Mouse (Mus musculus): ENCODE data around the gene 4921524J17Rik.
A peak's percentile ranks its signal among the peaks of the same experiment; 100 is the strongest.

Gene 4921524J17Rik

DNA sequence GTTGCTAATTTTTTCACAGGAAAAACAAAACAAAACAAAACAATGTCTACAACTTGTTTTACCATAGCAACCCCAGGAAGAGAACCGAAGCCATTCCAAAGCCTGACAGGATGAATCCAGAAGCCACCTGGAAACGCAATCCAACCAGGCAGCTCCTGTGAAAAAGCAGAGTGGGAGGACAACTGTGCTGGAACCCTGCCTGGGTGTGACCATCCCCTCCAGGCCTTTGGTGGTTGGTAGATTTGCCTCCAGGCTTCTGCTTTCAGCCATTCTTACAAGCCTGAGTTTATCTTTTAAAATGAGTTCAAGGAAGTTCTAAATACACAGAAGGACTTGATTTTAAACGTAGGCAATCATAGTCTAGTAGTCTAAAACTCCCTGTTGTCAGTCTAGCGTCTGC is 50.7 kb downstream of the 4921524J17Rik start:
- no peak for DNase-seq (ENCODE audit: extremely low read depth, low read depth)

DNA sequence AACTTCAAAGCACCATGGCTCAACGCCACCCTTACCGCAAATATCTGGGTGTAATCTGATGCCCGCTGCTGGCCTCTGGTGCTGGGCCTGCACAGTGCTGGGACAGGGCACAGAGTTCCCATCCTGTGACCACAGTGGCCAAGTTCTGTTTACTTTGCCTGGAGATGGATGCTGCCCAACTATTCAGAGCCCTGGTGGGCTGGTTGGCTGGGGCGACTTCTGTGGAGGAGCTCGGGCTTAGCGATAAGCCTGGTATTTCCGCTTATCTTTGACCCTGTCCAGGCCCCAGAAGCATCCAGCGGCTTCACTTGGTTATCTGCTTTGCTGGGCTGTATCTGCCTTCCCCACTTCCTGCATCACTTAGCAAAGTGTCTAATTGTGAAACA is 51.8 kb downstream of the 4921524J17Rik start:
- DNase-seq (ENCODE audit: extremely low read depth, low read depth), result peak; percentile 95

DNA sequence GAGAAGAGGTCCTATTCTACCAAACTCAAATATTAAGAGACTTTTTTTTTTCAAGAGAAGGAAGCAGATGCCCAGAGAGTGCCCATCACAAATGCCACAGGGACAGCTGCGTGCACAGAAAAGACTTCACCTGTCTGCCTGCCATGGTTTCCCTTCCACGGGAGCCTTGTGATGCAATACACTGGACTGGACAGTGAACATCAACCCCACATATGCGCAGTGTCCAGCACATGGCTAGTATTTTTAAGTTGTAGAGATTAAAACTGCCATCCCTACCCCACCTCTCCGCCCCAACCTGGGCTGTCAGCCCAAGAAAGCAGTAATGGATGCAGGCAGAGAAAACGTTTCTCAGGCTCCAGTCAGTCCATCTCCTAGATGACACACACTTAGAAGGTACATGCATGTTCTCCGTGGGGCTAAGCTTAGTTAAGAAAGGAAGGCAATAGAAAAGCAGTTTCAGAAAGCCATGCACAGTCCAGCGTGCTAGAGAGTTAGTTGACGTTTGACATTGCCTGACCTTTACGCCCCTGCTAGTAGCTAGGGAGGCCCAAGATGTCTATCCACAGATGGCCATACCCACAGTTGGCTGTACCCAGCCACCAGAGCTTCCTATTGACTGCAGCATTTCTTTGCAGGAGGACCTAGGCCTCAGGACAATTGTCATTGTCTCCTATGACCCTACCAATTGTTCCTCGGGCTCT is 52.4 kb downstream of the 4921524J17Rik start:
- DNase-seq (ENCODE audit: extremely low read depth, low read depth), result no peak

DNA sequence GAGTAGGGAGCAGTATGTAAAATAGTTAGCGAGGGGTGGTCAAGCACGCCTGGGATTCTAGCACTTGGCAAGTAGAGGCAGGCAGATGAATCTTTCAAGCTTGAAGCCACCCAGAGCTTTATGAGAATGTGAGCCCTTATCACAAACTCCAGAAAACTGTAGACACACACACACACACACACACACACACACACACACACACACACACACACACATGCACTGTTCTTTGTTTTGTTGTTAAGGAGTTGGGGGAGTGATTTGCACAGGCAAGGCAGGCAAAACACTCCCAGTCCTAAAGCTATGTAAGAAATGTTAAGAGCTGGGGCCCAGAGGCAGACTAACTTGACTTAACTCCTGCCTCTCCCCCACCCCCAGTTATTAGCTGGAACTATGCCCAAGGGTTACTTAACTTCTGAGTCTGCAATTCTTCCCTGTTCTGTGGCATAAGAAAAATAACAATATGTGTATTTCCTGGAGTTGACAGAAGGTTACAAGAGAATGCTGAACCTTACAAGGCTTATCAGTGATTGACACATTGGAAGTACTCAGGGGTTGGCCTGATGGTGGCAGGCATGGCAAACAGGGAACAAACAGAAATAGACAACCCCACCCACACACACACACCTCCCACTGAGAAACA is 53.4 kb downstream of the 4921524J17Rik start:
- DNase-seq (ENCODE audit: extremely low read depth, low read depth), result peak; percentile 98

DNA sequence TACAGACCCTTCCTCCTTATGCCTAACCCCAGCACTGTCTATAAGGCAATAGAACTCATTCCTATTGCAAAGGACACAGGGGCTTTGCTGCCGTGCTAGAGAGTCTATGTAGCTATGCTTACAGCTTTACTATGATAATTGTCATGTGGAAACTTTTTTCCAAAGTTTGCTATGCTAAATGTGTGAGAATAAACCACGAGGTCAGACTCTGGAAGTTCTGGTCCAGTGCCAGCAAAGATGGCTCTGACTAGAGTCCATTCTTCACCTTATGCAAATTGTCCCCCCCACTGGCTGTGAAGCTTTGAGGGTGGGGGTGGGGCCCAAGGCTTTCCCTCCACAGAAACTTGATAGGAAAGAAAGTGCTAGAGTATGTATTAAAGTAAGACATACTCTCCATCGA is 56.1 kb downstream of the 4921524J17Rik start:
- no peak for DNase-seq (ENCODE audit: extremely low read depth, low read depth)

DNA sequence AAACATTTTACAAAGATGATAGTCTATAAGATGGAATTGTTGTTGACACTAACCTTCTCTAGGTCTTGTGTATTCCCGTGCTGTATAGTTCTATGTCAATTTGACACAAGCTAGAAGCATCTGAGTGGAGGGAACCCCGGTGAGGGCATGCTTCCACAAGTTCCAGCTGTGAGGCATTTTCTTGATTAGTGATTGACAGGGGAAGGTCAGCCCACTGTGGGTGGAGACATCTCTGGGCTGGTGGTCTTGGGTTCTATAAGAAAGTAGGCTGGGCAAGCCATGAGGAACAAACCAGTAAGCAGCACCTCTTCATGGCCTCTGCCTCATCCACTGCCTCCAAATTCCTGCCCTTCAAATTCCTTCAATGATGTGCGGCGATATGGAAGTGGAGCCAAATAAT is 58.3 kb downstream of the 4921524J17Rik start:
- DNase-seq (ENCODE audit: extremely low read depth, low read depth), result no peak

DNA sequence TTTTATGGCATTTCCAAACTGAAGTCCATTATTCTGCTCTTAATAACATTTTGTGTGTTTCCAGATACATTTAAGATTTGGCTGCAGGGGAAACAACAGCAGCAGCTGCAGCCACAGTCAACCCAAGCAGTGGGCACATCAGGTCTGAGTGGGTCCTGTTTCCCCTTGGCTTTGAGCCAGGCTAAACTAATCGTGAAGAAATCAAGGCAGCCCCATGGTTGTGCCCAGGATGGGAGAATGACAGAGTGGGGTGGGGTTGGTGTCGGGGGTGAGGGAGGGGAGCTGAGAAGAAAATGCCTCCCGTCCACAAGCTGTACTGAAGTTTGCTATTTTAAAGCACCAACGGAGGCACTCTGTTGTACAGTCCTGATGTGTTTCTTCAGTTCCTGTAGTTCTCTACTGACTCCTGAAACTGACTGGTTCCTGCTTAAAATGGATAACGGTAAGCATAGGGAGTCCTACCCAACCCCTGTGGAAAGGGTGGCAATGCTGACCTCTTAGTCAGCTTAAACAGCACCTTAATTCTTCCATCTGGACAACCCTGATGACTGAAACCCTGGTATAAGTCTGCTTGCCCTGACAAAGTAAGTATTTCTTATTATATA is 59.1 kb downstream of the 4921524J17Rik start:
- no peak for DNase-seq (ENCODE audit: extremely low read depth, low read depth)

DNA sequence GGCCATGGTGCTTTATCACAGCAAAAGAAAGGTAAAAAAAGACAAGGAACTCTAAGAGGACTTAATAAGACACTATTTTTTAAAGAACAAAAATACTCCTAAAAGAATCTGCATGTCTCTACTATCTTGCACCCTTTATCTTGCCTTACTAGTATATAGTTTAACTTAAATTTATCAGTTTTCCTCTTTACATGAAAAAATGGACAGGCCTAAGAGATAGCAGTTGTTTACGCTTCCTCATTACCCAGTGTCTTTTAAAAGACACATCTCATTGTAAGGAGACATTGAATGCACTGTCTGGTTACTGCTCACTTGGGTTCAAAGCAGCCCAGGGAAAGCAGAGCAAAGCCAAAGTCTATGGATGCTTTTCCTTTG is 60.2 kb downstream of the 4921524J17Rik start:
- no peak for DNase-seq (ENCODE audit: extremely low read depth, low read depth)

DNA sequence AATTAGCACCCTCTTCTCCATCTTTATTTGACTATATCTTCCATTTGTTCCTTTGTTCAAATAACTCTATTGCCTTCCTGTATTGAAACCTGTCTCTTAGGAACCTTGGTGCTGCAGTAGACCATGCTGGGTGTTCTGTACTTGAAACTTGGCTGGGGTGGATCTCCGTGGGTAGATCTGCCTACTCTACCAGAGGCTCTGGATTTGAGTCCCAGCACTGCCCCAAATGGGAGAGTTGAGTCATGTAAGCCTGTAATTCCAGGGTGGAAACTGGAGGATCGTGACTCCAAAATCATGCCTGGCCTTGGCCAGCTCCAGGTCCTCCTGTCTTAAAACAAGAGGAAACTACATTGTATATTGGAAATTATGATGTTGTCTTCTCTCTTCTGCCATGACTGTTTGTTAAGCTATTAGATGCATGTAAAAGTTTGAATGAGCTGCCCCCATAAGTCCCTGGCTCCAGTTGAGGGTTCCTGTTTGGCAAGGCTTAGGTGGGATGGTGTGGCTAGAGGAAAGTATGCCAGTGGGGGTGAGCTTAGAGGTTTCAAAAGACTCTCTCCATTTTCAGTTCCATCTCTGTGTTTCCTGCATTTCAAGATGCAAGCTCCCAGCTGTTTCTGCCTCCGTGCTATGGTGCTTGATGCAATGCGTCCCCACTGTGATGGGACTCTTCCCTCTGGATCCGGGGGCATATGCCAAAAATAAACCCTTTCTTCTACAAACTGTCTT is 60.7 kb downstream of the 4921524J17Rik start:
- no peak for DNase-seq (ENCODE audit: extremely low read depth, low read depth)

DNA sequence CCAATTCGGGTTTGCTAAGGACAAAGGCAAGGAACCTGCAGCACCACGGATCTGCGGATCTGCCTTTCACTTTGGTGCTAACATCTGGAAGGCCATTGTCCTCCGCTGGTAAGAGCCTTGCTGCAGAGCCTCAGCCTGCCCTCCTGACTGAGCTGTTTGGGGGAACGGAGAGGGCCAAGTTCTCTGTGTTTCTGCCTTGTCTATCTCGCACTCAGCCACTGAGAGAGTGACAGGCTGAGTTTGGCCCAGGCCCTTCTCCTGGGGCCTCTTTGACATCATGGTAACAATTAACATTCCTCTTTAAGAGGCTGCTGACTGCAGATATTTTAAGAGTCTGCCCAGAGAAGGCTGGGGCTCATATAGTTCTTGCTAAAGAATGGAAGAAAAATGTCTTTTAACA is 67.5 kb downstream of the 4921524J17Rik start:
- DNase-seq (ENCODE audit: extremely low read depth, low read depth), result no peak

DNA sequence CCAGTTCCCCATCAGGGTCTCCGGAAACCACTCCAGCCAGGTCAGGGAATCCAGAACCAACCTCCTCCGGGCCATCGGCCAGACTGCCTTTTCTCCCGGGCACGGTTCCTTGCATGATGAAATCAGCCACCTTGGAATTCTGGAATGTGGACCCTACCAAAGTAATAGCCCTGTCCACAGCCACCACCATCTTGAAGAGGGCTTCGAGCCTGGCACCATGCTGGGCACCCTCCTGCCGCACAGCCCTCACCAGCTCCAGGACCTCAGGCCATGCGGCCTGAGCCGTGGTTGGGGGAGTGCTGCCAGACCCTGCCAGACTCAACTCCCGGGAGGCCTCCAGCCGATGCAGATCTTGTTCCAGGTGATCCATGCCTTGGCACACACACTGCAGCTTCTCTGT is 68.0 kb downstream of the 4921524J17Rik start:
- no peak for DNase-seq (ENCODE audit: extremely low read depth, low read depth)

DNA sequence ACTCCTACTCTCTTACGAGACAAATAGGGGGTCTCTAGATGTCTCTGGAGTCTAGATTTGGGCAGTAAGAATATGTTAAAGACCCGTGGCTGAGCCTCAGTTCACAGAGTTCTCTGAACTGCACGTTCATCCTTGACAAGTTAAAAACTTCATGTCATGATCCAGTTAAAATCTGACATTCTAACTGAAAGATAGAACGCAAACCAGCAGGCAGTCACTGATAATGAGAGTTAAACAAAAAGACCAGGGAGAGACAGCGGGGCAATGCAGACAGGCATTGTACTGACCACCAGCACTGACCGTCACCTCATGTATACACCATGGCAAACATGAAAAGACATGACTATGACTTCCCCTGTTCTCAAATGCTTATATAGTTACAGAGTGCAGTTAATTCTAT is 69.2 kb downstream of the 4921524J17Rik start:
- no peak for DNase-seq (ENCODE audit: extremely low read depth, low read depth)

DNA sequence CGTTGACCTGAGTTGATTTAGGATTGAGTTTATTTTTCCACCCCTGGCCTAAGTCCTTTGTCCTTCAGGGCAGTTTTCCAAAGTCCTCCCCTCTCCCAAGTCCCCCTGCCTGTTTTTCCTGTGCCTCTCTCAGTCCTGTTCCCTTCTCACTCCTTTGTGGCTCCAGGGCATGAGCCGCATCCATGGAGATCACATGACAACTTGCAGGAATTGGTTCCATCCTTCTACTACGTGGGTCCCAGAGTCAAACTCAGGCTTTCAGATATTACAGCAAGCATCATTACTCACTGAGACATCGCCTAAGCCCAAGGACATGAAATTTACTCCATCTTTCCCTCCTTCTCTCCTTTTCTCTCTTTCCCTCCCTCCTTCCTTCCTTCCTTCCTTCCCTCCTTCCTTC is 70.4 kb downstream of the 4921524J17Rik start:
- no peak for DNase-seq (ENCODE audit: extremely low read depth, low read depth)
